10 mouse cellular contexts compared by ENCODE assay signal in the genomic region with DNA sequence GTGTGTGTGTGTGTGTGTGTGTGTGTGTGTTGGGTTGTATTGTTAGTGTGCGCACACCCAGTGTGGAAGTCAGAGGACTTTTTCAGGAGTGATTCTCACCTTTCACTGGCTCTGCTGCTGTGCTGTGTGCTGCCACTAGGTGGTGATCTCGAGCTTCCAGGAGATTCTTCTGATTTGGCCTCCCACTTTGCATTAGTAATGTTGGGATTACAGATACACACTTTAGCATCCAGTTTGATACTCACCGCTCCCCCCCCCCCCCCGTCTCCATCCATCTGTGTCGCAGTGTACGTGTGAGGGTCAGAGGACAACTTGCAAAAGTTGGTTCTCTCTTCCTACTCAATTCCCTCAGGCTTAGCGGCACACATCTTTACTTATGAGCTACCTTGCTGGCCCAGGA. TPM values are rescaled to one million over a fixed set of nuclear protein-coding genes. Genes with fewer than 3 reads are reported as not detected.
A peak's percentile ranks its signal among the peaks of the same experiment; 100 is the strongest.
DNase-seq lines count a peak whose midpoint lies in the region; ATAC-seq lines count a peak whose summit lies in the region.
"Had no signal": no experiment of that assay in that cellular context is flagged by ENCODE, and none has a peak within 500 bp of the region (broad histone marks: within the 10 kb centered on the region; RNA-seq: fewer than 3 reads in every experiment).

No protein-coding gene starts in this region.

- WGBS in forebrain, embryonic 14.5 days, result 17% methylated on average over 7 of the region's 7 CpGs
- 28% methylated on average over 6 of the region's 7 CpGs for WGBS in forebrain, embryonic 13.5 days
- WGBS in midbrain, embryonic 11.5 days, result 25% methylated on average over 6 of the region's 7 CpGs

- DNase-seq in forebrain, embryonic 14.5 days (ENCODE audit: low spot score), result peak; percentile 75
- peak; percentile 86 for DNase-seq in CD4-positive, CD25-positive, alpha-beta regulatory T cell, adult 2 months (ENCODE audit: low read depth, low spot score)
- peak; percentile 39 for DNase-seq in c-Kit-positive CD71-positive TER-119-positive erythroid progenitor cells, embryonic 14.5 days (ENCODE audit: low spot score)
- peak; percentile 52 to 64 for DNase-seq in gastrocnemius, postnatal 4 days (ENCODE audit: low spot score in 2 of 2)
- peak; percentile 56 to 76 for DNase-seq in layer of hippocampus, postnatal 14 days (ENCODE audit: low spot score in 2 of 2)
- DNase-seq in midbrain, embryonic 11.5 days (ENCODE audit: low spot score, missing footprints), result peak; percentile 96
- peak; percentile 61 to 88 for DNase-seq in spleen, postnatal 4 days (ENCODE audit: low spot score in 2 of 2)

- no peak overlapping the region for H3K4me3 ChIP-seq in forebrain, embryonic 14.5 days (ENCODE audit: low read depth, low read length)
- H3K4me3 ChIP-seq in forebrain, embryonic 13.5 days, result no peak overlapping the region
- H3K4me3 ChIP-seq in midbrain, embryonic 11.5 days (ENCODE audit: low read depth, low read length), result no peak overlapping the region
- H3K4me3 ChIP-seq: stomach, embryonic 15.5 days had no signal

- ATAC-seq in forebrain, embryonic 14.5 days, result no peak
- no peak for ATAC-seq in forebrain, embryonic 13.5 days
- peak; percentile 35; the same call in 1 of the 2 replicates for ATAC-seq in midbrain, embryonic 11.5 days (ENCODE audit: low FRiP score)

- H3K4me2 ChIP-seq in forebrain, embryonic 14.5 days (ENCODE audit: low read length), result no peak overlapping the region
- H3K4me2 ChIP-seq in forebrain, embryonic 13.5 days, result no peak overlapping the region
- H3K4me2 ChIP-seq in midbrain, embryonic 11.5 days, result no peak overlapping the region
- H3K4me2 ChIP-seq: stomach, embryonic 15.5 days had no signal

- H3K9me3 ChIP-seq in forebrain, embryonic 14.5 days (replicated peaks; ENCODE audit: control insufficient read depth, low read length), result no peaks in the 10 kb centered on the region
- no peaks in the 10 kb centered on the region for H3K9me3 ChIP-seq in forebrain, embryonic 13.5 days (replicated peaks)
- no peaks in the 10 kb centered on the region for H3K9me3 ChIP-seq in midbrain, embryonic 11.5 days (ENCODE audit: control insufficient read depth, low read length)
- H3K9me3 ChIP-seq: stomach, embryonic 15.5 days had no signal

- H3K27ac ChIP-seq in forebrain, embryonic 14.5 days (ENCODE audit: low read depth, low read length), result no peak overlapping the region
- no peak overlapping the region for H3K27ac ChIP-seq in forebrain, embryonic 13.5 days
- H3K27ac ChIP-seq in midbrain, embryonic 11.5 days (ENCODE audit: low read depth, low read length), result no peak overlapping the region
- H3K27ac ChIP-seq: stomach, embryonic 15.5 days had no signal

- H3K4me1 ChIP-seq in forebrain, embryonic 14.5 days (ENCODE audit: control insufficient read depth, insufficient read depth, low read length), result no peaks in the 10 kb centered on the region
- no peaks in the 10 kb centered on the region for H3K4me1 ChIP-seq in forebrain, embryonic 13.5 days
- no peaks in the 10 kb centered on the region for H3K4me1 ChIP-seq in midbrain, embryonic 11.5 days (ENCODE audit: control insufficient read depth, insufficient read depth, low read length)
- H3K4me1 ChIP-seq: stomach, embryonic 15.5 days had no signal

- H3K27me3 ChIP-seq in forebrain, embryonic 14.5 days (replicated peaks; ENCODE audit: control insufficient read depth, insufficient read depth, low read length), result no peaks in the 10 kb centered on the region
- peaks cover 16% of the 10 kb centered on the region for H3K27me3 ChIP-seq in forebrain, embryonic 13.5 days
- no peaks in the 10 kb centered on the region for H3K27me3 ChIP-seq in midbrain, embryonic 11.5 days (ENCODE audit: control insufficient read depth, insufficient read depth, low read length)
- H3K27me3 ChIP-seq: stomach, embryonic 15.5 days had no signal

- no peak overlapping the region for H3K9ac ChIP-seq in forebrain, embryonic 14.5 days (ENCODE audit: low read length)
- H3K9ac ChIP-seq in forebrain, embryonic 13.5 days, result no peak overlapping the region
- H3K9ac ChIP-seq in midbrain, embryonic 11.5 days (ENCODE audit: low read length), result no peak overlapping the region
- H3K9ac ChIP-seq: stomach, embryonic 15.5 days had no signal

- H3K36me3 ChIP-seq in forebrain, embryonic 14.5 days (ENCODE audit: control insufficient read depth, insufficient read depth, low read length), result no peaks in the 10 kb centered on the region
- H3K36me3 ChIP-seq in forebrain, embryonic 13.5 days (ENCODE audit: poor library complexity, severe bottlenecking), result no peaks in the 10 kb centered on the region
- H3K36me3 ChIP-seq in midbrain, embryonic 11.5 days (ENCODE audit: control insufficient read depth, insufficient read depth, low read length), result no peaks in the 10 kb centered on the region
- H3K36me3 ChIP-seq: stomach, embryonic 15.5 days had no signal

RNA-seq across cellular contexts. Expression of gene Cblc, which starts 6.4 kb away (rescaled TPM):
- not detected in 2 replicates for polyA plus RNA-seq in forebrain, embryonic 14.5 days (2014; fragmentation: Nextera tagmentation; extraction: Ambion mirVana)
- not detected in 2 replicates for polyA plus RNA-seq in forebrain, embryonic 13.5 days (2015; fragmentation: Nextera tagmentation; extraction: Ambion mirVana)
- total RNA-seq in gastrocnemius, postnatal 4 days (2021), result under 1 TPM; 0.76 to 0.96 TPM
- total RNA-seq in layer of hippocampus, postnatal 14 days (2021), result not detected
- not detected in 2 replicates for polyA plus RNA-seq in midbrain, embryonic 11.5 days (2014; fragmentation: Nextera tagmentation; extraction: Ambion mirVana)
- total RNA-seq: layer of hippocampus, adult 8-10 months had no signal

RNA-seq across cellular contexts. Expression of gene Bcl3, which starts 19.6 kb away (rescaled TPM):
- 0.75 TPM in 1 of 2 replicates, not detected in the other for polyA plus RNA-seq in forebrain, embryonic 14.5 days (2014; fragmentation: Nextera tagmentation; extraction: Ambion mirVana)
- 0.23 and 0.49 TPM in 2 replicates for polyA plus RNA-seq in forebrain, embryonic 13.5 days (2015; fragmentation: Nextera tagmentation; extraction: Ambion mirVana)
- 1 to 10 TPM; 5.1 to 5.7 TPM for total RNA-seq in gastrocnemius, postnatal 4 days (2021)
- total RNA-seq in layer of hippocampus, postnatal 14 days (2021), result under 1 TPM; 0.38 to 0.78 TPM
- polyA plus RNA-seq in midbrain, embryonic 11.5 days (2014; fragmentation: Nextera tagmentation; extraction: Ambion mirVana), result 0.47 and 0.67 TPM in 2 replicates

RNA-seq across cellular contexts. Expression of gene Bcam, which starts 32.2 kb away (rescaled TPM):
- 5.8 and 7.6 TPM in 2 replicates for polyA plus RNA-seq in forebrain, embryonic 14.5 days (2014; fragmentation: Nextera tagmentation; extraction: Ambion mirVana)
- polyA plus RNA-seq in forebrain, embryonic 13.5 days (2015; fragmentation: Nextera tagmentation; extraction: Ambion mirVana), result 4.4 and 5.7 TPM in 2 replicates
- total RNA-seq in gastrocnemius, postnatal 4 days (2021), result 100 to 1,000 TPM; 119 to 144 TPM
- total RNA-seq in layer of hippocampus, postnatal 14 days (2021), result 10 to 100 TPM in 1 of 2 experiments, 1 to 10 TPM in 1; 8.8 to 14.0 TPM
- 11.7 and 13.2 TPM in 2 replicates for polyA plus RNA-seq in midbrain, embryonic 11.5 days (2014; fragmentation: Nextera tagmentation; extraction: Ambion mirVana)

RNA-seq across cellular contexts. Expression of gene Gm19345, which starts 48.8 kb away (rescaled TPM):
- polyA plus RNA-seq in forebrain, embryonic 14.5 days (2014; fragmentation: Nextera tagmentation; extraction: Ambion mirVana), result 5.6 and 7.1 TPM in 2 replicates
- polyA plus RNA-seq in forebrain, embryonic 13.5 days (2015; fragmentation: Nextera tagmentation; extraction: Ambion mirVana), result 2.3 and 3.9 TPM in 2 replicates
- not detected for total RNA-seq in gastrocnemius, postnatal 4 days (2021)
- total RNA-seq in layer of hippocampus, postnatal 14 days (2021), result 1 to 10 TPM; 3.0 to 3.3 TPM
- 0.22 TPM in 1 of 2 replicates, not detected in the other for polyA plus RNA-seq in midbrain, embryonic 11.5 days (2014; fragmentation: Nextera tagmentation; extraction: Ambion mirVana)

RNA-seq across cellular contexts. Expression of gene Nectin2, which starts 52.7 kb away (rescaled TPM):
- 33.0 and 39.7 TPM in 2 replicates for polyA plus RNA-seq in forebrain, embryonic 14.5 days (2014; fragmentation: Nextera tagmentation; extraction: Ambion mirVana)
- 34.6 and 38.0 TPM in 2 replicates for polyA plus RNA-seq in forebrain, embryonic 13.5 days (2015; fragmentation: Nextera tagmentation; extraction: Ambion mirVana)
- 10 to 100 TPM; 21.1 to 23.2 TPM for total RNA-seq in gastrocnemius, postnatal 4 days (2021)
- total RNA-seq in layer of hippocampus, postnatal 14 days (2021), result 10 to 100 TPM; 11.6 to 12.7 TPM
- polyA plus RNA-seq in midbrain, embryonic 11.5 days (2014; fragmentation: Nextera tagmentation; extraction: Ambion mirVana), result 48.0 and 52.8 TPM in 2 replicates

Comparison
In these comparisons a context has a peak if more than half of its experiments do, and no peak if none do; other contexts are left out.
1. DNase-seq: peak in every context shown above with its lines; median percentile 96 in midbrain, embryonic 11.5 days; 86 in CD4-positive, CD25-positive, alpha-beta regulatory T cell, adult 2 months; 75 in forebrain, embryonic 14.5 days; 74 in spleen, postnatal 4 days; 66 in layer of hippocampus, postnatal 14 days; 58 in gastrocnemius, postnatal 4 days; 39 in c-Kit-positive CD71-positive TER-119-positive erythroid progenitor cells, embryonic 14.5 days.